Mouse (Mus musculus): ENCODE results near the gene Rgs8. TPM values are rescaled to one million over a fixed set of nuclear protein-coding genes. Genes with fewer than 3 reads are reported as not detected.
A peak's percentile ranks its signal among the peaks of the same experiment; 100 is the strongest.

The Rgs8 gene
- total RNA-seq, 2 experiments from 2014 or later = 0.05 TPM; not detected in 1

DNA sequence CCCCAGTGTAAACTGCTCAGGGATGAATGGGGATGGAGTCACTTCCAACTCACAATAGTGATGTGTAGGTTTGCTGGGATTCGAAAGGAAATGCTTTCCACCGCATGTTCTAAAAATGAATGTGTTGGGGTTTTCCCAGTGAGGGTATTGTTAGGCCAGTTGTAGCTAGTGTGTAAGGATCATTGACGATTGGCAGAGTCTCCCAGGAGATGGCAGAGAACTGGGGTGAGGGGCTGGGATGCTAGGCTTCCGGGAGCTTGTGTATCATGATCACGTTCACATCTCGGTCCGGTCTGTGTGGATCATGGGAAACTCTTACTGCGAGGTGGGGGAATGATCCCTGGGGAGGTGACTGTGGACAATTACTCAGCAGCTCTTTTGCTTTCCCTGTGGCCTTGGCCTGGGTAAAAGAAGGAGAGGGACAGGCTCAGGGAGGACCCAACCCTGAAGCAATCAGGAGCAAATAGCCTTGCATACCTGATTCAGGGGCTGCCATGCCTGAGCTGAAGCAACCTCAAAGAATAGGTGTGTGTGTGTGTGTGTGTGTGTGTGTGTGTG, 50.1 kb downstream of the Rgs8 start:
- no peak for DNase-seq
- intact Hi-C loops (cut with DNase I) = no loop called here

DNA sequence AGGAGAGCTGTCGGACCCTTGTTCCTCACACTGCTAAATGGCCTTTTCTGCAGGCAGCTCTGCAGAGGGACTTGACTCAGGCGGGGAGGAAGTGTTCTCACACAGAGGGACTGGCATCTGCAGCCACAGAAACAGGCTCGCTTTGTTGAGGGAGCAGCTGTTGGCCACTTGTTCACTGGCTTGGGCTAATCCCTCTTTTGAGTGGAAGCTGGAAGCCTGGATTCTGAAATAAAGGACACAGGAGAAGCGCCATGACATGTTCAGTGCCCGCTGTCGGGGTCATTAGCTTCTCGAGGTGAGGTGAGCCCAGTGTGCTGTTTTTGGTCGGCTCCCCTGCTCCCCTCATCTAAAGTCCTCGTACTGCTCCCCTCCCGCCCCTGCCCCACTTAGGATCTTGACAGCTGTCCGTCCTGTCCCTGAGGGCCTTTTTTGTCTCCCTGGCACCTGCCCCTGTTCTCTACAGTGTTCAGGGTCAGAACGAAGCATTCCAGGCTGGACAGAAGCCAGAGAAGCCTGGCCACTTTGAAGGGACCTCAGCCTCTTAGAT, 50.7 kb downstream of the Rgs8 start:
- DNase-seq = no peak
- intact Hi-C loops (cut with DNase I) = no loop called here

DNA sequence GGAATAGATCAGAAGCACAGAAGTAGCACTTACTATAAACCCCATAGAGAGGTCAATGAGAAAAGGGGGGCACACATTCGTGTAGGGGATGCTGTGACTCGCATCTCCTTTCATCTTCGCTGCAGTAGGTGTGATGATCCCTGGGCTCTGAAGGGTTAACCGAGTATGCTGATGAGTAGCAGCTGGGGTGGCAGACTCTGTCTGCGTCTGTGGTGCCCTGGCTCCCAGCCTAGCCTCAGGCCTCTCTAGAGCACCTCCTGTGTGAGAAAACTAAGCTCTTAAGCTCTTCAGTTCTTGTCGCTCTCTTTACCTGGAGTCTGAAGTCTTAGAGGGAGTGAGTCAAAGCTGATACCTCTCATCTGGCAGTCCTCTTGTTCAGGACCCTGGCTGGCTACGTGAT, 51.3 kb downstream of the Rgs8 start:
- intact Hi-C loops (cut with DNase I) = no loop called here
- no peak for DNase-seq

DNA sequence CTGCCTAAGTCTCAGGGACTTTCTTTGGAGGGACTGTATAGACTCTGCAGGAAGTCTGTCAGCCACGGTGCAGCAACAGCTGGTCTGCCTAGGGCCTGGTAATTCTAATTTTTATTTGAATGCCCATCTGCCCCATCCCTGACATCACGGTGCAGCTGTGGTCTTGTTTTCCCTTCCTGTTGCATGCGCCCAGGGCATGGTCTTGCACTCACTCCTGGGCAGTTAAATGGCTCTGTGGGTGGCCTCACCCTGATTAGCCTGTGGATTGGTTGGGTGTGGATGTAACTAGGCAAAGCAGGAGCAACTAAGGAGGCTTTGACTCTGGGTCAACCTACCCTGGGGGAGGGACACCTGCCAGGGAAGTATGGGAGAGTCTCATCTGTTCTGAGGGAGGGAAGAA, 52.2 kb downstream of the Rgs8 start:
- DNase-seq = no peak
- intact Hi-C loops (cut with DNase I) = no loop called here

DNA sequence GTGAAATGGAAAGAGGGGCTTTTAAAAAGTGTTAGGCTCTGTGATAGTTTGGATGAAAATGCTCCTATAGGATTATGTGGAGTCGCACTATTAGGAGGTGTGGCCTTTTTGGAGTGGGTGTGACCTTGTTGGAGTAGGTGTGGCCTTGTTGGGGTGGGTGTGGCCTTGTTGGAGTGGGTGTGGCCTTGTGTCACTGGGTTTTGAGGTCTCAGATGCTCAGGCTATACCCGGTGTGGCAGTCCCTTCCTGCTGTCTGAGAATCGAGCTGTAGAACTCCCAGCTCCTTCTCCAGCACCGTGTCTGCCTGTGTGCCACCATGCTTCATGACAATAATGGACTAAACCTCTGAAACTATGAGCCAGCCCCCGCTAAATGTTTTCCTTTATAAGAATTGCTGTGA, 55.8 kb downstream of the Rgs8 start:
- DNase-seq = no peak
- intact Hi-C loops (cut with DNase I) = no loop called here

DNA sequence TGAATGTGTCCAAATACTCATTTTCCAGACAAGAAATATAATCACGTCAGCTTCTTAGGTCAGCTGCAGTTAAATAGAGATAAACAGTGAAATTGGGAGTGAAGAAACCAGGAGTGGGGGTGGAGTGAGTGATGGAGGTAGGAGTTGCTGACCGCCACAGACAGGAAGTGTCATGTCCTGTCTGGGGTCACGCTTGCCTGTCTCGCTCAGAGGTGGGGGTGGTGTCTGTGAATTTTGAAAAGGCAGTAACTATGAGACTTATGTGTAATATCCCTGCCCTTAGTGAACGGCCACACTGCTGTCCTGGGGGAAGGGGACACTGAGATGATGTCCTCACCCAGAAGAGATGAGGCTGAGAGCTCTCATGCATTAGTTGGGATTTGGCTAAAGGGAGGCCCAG, 56.6 kb downstream of the Rgs8 start:
- DNase-seq = no peak
- intact Hi-C loops (cut with DNase I) = no loop called here

DNA sequence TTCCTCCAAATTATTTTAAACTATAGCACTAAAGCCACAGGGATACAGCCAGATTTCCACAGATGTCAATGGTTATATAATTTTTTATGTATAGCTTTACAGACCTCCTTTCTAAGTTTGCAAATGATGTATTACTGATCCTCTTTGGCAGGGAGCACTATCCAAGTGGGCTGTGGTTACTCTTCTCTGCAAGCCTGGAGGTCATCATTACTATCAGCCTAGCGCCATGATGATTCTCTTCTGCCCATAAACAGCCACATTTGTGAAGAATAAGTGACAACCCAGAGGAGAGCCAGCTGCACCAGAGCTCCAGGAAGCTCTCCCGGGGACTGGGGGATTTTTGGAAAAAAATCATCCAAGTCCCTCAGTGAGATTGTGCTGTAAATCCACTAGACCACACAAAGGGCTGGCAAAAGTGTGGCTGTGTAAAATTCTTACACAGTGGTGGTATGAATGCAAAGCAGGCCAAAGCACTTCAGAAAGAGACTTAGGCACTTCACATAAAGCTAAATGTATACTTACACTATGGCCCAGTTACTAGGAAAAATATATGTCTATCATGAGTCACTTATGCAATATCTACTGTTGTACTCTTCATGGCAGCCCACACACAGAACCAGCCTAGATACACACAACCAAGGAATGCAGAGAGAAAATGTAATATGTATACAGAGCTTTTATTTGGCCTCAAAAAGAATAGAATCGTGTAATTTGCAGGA, 58.9 kb downstream of the Rgs8 start:
- intact Hi-C loops (cut with DNase I) = no loop called here
- no peak for DNase-seq

DNA sequence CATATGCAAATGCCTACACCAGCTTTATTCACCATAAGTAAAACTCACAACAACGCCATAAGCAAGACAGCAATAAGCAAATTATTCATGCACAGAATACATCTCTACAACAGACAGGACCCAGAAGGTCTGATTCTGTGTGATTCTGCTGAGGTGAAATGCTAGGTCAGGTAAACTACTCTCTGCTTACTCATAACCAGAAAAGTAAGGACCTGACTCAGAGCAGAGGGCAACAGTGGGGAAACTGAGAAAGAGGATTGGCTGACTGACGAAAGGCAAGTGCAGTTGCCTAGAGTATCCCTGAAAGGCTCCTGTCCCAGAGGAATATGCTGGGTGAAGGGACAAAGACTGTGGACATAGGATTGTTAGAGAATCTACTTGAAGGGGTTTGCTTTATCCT, 59.8 kb downstream of the Rgs8 start:
- DNase-seq = no peak
- intact Hi-C loops (cut with DNase I) = no loop called here

DNA sequence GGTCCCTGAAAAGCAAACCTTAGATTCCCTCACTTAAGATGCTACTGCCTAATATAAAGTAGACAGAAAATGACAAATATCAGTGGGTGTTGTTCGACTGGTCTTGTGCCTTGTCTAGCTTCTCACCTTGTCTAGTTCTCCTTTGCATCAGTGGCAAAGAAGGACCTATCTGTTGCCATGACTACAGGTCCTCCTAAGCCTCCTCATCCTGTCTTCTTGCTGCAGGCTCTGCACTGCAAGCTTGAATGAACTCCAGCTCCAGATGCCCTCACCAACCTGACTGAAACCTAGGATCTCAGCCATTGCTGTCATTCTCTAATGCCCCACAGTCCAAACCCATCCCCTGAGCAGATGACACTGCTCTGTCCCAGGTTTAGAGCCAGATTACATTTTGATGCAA, 65.2 kb downstream of the Rgs8 start:
- no peak for DNase-seq
- intact Hi-C loops (cut with DNase I) = no loop called here

DNA sequence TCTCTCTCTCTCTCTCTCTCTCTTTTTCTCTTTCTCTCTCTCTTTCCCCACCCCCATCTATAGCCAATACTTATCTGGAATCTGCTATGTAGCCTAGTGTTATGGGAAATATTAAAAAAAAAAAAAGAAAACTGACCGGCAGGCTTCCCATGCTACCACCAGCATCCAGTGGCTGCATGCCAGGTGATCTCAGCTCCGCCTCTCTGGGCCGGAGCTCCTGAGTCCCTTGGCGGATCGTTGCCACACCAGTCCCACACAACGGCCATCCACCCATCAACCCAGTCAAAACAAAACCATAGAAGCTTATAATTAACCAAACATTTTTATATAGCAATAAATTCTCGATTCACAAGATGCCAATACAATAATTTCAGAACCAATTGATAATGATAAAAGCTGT, 68.1 kb downstream of the Rgs8 start:
- DNase-seq = no peak
- intact Hi-C loops (cut with DNase I) = no loop called here

DNA sequence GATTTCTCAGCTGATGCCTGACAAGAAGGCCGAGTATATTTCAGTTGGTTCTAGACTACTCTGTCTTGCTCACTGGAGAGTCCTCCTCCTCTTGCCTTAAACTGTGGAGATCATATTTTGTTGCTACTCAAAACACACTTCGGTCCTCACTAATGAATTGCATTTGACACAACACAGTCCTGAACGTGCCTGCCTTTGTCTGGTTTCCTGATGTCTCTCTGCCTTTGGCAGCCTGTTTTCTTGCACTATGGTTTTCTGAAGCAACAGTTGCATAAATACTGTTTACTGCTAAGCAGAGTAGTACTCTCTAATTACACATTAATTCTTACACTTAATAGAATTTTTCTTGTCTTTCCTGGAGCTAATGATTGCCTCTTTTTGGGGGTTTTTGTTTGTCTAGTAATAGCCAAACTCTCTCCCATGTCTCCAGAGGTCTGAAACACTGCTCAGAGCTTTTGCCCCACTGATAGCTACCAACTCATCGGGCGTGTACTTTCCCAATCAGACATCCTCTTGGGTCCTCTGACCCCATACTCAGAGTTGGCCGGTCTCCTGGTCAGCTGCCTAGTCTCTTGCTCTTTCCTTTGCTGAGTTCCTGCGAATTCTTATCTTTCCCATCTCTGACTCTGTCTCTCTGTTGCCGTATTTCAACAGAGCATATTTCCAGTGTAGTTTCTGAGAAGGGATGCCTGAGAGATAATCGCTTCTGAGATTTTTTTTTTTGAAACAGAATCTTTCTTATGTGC, 68.9 kb downstream of the Rgs8 start:
- intact Hi-C loops (cut with DNase I) = no loop called here

DNA sequence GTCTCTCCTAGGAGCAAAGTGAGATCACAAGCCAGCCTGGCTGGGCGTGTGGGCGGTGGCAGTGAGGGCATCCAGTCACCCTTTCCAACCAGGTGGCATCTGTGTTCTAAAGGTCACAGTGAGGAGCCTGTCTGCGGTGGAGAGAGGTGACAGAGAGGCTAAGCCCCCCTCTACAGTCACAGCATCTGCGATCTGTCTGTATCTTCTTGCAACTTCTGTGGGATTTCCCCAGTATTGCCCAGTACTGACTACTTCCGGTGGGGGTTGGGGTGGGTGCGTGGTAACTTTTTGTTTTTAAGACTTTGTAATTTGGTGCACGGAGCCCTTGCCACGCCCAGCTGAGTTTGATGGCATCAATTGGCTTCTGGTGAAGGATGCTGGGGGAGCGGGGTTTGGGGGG, 70.6 kb downstream of the Rgs8 start:
- intact Hi-C loops (cut with DNase I) = no loop called here
- DNase-seq = no peak

More for the DNA sequence above, 68.9 kb downstream of the Rgs8 start:
- no peak for DNase-seq

DNA sequence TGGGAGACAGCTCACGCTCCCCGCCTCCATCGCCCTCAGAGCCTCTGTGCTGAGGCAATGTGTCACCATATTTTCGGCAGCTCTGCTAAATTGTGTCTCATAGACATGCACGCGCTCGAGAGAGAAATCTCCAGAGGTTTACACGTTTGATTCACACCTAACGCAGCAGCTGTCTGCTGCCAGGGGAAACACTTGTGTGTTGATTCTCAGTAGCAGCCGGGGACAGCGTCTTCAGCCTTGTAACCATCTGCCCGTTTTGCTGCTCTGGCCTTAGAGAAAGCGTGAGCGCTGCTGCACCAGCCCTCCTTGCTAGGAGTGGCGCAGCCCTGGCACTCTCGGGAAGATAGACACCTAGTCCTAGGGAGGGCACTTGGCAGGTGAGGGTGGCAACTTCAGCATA, 73.8 kb downstream of the Rgs8 start:
- DNase-seq = no peak
- intact Hi-C loops (cut with DNase I) = no loop called here

DNA sequence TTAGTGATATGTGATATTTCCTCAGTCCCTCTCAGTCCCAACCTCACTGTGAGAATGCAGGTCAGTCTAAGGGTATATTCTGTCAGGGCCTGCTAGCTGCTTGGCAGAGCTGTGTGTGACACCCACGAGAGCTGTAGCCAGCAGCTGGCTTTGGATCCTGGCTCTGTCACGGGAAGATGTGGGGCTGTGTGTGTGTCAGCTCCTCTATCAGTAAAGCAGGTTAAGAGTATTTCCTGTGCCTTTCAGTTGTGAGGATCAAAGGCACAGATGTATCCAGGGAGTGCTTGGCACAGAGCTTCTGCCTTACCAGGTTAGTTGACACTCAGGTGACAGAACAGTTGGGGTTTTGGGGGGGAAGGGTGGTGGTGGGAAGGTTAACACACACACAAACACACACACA, 77.0 kb downstream of the Rgs8 start:
- intact Hi-C loops (cut with DNase I) = no loop called here
- no peak for DNase-seq

DNA sequence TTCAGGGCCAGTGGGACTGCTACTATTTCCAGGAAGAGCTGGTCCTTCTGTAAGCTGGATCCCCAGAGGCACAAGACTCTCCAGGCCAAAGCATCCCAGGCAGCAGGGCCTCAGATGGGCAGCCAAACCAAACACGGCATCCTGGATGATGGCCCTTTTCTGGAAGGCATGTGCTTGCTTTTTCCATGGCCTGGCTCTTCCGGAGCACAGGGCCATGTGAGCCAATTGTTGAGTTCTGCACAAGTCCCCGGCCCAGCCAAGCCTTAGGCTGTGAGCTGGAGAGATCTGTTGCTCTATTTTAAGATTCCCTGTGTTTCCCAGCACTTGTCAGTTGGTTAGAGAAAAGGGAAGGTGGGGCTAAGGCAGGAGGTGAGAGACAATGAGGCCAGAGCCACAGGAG, 77.8 kb downstream of the Rgs8 start:
- DNase-seq = peak in 1 of 2 experiments; percentile 43
- intact Hi-C loops (cut with DNase I) = no loop called here

DNA sequence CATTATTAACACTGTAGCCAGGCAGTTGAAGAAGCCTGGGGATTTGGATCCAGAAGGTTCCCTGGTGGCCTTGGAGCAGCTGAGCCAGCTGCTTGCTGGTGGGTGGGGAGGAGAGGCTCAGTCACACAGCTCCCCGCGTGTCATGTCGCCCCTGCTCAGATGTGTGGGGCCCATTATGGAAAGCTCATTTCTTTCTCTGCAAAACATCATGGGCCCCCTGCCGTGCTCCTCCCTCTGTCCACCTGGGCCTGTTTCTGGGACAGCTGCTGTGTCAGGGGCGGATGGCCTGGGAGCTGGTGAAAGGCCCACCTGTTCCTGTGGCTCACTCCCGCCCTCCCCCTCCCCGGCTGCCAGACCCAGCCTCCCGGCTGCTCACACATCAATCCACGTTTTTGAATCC, 80.4 kb downstream of the Rgs8 start:
- intact Hi-C loops (cut with DNase I) = no loop called here
- no peak for DNase-seq

DNA sequence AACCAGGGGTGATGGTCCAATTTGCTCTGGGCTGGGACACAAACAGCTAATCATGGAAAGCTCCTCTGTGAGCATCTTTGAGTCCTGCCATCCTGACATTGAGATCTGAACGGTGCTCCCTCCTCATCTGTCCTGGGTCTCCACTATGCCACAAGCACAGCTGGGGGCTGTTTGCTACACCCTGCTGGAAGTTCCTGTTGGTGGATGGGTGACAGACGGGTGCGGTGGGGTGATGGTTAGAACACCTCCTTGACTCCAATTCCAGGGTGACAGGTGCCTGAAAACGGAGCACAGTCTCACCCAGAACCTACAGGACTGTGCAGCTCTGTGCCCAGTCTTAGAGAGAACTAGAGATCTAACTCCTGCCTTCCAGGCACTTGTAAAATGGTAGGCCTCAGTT, 82.0 kb downstream of the Rgs8 start:
- DNase-seq = no peak
- intact Hi-C loops (cut with DNase I) = no loop called here

DNA sequence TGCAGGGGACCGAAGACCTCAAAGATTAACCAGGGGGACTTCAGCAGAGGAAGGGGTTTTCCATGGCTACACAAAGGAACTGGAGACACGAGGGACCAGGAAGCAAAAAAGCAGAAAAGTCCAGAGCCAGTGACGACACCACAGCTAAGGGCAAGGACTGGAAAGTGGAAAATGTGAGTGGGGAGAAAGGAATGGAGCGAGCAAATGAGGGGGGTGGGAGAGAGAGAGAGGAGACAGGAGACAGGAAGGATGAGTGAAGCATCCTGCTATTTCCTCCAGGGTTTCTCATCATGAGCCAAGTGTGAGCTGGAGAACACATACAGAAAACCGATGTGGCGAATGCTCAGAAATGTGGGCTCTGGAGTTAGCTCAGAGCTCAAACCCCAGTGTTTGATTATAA, 83.3 kb downstream of the Rgs8 start:
- intact Hi-C loops (cut with DNase I) = no loop called here
- no peak for DNase-seq

DNA sequence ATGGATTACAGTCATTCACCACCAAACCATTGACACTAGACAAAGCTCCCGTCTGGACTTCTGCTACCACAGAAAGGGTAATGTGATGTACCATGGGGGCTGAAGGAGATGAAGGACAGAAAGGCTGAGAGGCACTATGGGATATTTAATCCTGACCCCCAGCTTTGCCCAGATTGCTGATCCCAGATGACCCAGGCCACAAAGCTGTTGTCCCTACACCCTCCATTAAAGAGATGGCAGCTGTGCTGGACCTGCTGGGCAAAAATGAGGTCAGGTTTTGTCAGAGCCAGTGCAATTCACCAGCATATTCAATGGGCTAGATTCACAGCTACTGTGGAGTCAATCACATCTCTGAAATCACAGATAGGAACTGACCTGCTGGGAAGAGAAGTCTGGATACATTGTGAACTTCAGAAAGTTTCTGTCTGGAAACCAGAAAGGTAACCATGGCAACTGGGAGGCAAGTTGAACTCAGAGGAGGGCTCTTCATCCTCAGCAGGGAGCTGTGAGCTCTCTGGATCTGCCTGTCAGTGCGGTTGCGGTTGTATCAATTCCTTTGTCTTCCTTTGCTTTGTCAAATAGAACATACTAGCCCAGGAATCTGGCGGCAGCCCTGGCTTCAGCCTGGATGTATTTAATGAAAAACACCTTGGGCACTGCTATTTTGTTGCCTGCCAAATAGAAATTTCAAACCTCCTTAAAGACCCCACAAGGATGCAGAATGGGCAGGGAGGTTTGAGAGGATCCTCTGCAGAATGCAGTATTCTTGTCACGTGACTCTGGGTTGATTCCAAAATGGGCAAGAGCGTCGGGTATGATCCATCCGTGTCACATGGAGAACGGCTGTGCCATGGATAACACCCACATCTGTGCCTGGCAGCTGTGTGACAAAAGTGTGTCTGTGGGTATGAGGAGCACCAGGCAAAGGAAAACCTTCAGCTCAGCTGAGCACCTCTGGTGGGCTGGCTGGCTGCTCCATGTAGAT, 84.6 kb downstream of the Rgs8 start:
- DNase-seq = no peak
- intact Hi-C loops (cut with DNase I) = no loop called here

DNA sequence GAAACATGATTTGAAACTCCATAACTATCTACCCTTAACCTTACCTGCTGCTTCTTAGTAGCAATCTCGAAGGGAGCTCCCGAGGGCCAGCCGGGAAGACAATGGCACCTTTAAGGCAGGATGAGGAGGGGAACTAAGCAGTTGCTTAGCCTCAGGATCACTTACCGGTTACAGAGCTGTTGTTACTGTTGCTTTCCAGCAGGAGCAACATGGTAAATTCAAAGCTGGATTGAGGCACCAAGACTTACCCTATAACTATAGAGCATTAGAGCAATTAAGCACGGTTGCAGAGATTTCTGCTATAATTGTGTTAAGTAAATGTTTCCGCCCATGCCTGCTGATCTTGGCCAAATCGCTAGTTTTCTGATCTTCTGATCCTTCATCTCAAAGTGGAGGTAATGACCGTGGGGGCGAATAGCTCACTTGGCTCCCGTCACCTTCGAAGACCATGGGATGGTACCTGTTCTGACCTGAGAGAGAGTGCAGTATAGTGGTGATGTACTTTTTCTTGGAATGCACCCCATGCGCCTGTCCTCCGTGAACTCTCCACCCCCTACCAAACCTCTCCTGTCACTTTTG, 86.7 kb downstream of the Rgs8 start:
- intact Hi-C loops (cut with DNase I) = no loop called here
- DNase-seq = no peak

Data from gastrocnemius, postnatal 36 days (tissue).